Mouse (Mus musculus) frontal cortex, adult 2 months (tissue): ENCODE measurements around the gene Tecrl. TPM values are rescaled to one million over a fixed set of nuclear protein-coding genes. Genes with fewer than 3 reads are reported as not detected.

Experiments used
- DNase-seq, 2 experiments: peaks; one replicate each; pipeline ENCODE4 v3.0.0; 2022; ENCODE audit warnings: low spot score in 1 of 2; ENCODE audit errors: extremely low spot score in 1 of 2
- polyA plus RNA-seq: library from polyadenylated mRNA; depleted of rRNA; stranded (reverse); fragments of >200 nt; gene quantifications from 2 replicates; pipeline ENCODE4 v1.2.3, GENCODE M21; 2012; rRNA removed

The Tecrl gene
- polyA plus RNA-seq = 0.20 and 0.25 TPM in 2 replicates

DNA sequence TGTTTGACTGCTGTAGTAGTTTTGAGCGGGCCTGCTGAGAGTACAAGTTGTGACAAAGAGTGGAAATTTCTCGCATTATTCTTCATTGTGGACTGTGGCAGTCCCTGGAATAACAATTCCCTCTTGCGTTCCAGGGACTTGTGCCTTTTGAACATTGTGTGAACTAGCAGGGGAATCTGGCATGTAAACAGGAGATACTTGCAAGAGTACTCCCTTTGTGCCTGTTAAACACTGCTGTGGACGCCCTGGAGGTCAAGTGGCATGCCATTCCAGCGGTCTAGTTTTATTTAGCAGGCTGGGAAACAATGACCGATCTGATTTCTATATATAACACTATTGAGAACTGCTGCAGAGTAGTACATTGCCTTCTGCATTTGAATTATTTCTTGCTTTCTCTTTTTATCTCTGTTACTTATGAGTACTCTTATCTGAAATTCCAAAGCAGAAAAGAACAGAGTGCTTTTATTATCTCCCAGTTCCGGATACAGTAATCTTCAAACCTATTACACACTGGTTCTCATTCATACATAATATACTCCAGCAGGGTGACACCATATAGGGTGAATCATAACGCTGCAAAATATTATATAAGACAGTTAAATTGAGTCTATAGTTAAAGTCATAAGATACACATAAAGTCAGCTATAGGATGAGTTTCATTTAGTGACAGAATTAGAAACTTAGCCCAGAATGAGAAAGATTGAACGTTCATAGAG is at the start of gene Tecrl:
Gene Tecrl (minus strand): TSS at position 350 of the 716 bp plus-strand sequence.
- DNase-seq = peak in 1 of 2 experiments; percentile 2

- DNase-seq = no peak
Observed at GRCm38 (mm10) chr5:83385021-83385420, 30.0 kb upstream of the Tecrl start.

- peak in 1 of 2 experiments; percentile 5 for DNase-seq
Observed at GRCm38 (mm10) chr5:83351615-83352014, 3.4 kb downstream of the Tecrl start.

DNA sequence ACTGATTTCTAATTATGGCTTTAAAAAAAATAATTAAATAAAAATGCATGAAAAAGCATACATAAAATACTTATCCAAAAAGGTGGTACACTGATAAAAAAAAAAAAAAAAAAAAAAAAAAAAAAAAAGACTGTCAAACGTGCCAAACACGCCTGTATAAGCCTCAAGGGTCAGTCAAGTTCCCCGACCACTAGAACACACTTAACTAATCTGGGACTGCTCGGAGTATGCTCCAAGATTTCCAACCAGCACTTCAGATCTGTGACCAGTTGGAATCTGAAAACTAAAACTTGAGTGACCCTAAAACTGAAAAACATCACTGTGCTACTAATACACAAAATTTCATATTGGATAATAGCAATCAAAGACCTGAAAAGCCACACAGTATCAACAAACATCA is 15.9 kb downstream of the Tecrl start:
- DNase-seq = no peak

GRCm38 (mm10) chr5:83267148-83267776 is 87.7 kb downstream of the Tecrl start:
- no peak for DNase-seq

DNA sequence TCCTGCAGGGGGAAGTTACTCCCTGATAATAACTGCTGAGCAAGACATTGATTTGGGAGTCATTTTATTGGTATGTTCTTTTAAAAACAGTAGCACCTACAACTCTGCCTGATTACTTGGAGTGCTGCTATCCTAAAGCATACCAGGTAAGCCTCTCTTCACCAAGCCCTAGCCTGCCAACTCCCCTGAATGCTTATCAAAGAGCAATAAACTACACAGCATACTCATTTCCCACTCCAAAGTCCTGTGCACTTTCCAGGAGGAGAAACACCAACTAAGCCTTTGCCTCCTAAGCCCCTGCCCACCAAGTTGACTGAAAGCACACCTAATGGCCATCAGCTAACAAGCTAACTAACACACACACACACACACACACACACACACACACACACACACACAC is 94.9 kb downstream of the Tecrl start:
- no peak for DNase-seq

DNA sequence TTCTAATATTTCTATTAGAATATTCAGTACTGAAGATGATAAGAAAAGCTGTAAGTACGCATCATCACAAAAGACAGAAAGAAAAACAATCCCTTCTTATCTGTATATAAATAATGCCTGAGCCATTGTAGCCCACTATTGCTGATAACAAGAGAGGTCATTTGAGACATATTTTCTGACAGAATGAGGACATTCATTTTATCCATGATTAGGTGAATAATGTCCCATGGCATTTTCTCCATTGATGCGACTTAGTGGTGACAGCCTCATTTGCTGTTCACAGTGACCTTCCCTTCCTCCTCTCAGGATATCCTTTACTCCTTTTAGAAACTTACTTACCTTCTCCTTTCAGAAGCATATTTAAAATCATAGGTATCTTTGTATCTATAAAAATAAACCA is 100.9 kb downstream of the Tecrl start:
- DNase-seq = no peak

GRCm38 (mm10) chr5:83238848-83239452 is 116.0 kb downstream of the Tecrl start:
- DNase-seq = no peak
